Mouse (Mus musculus) intestine, postnatal 0 days (tissue): ENCODE results near the gene Gm12166. TPM values are rescaled to one million over a fixed set of nuclear protein-coding genes. Genes with fewer than 3 reads are reported as not detected.

Source experiments
- ATAC-seq: fragments of 200-750 bp; cut with Nextera tagmentation; 2 replicates; pipeline ENCODE4 v1.8.0; 2017; ENCODE audit warnings: mild to moderate bottlenecking, moderate TSS enrichment, moderate library complexity
- H3K27ac ChIP-seq: fragments of 300-500 bp; sonication (generic); 2 replicates; pipeline ENCODE4 v1.5.1; 2014; ENCODE audit warnings: mild to moderate bottlenecking, low read depth, low read length, moderate library complexity
- H3K27me3 ChIP-seq: fragments of 300-500 bp; sonication (generic); replicated peaks from 2 replicates; pipeline ENCODE4 v1.6.1; 2014; ENCODE audit warnings: low read length, mixed read lengths; ENCODE audit not compliant: control insufficient read depth, insufficient read depth
- H3K36me3 ChIP-seq: fragments of 300-500 bp; sonication (generic); 2 replicates; pipeline ENCODE4 v1.6.1; 2014; ENCODE audit warnings: mild to moderate bottlenecking, moderate library complexity; ENCODE audit not compliant: control insufficient read depth, insufficient read depth
- H3K4me1 ChIP-seq: fragments of 300-500 bp; sonication (generic); replicated peaks from 2 replicates; pipeline ENCODE4 v1.6.1; 2014; ENCODE audit warnings: antibody characterized with exemption, low read length, mixed read lengths; ENCODE audit not compliant: control insufficient read depth, insufficient read depth
- H3K4me2 ChIP-seq: fragments of 300-500 bp; sonication (generic); replicated peaks from 2 replicates; pipeline ENCODE4 v1.6.1; 2014; ENCODE audit warnings: low read depth, mild to moderate bottlenecking, moderate library complexity
- H3K4me3 ChIP-seq: fragments of 300-500 bp; sonication (generic); 2 replicates; pipeline ENCODE4 v1.5.1; 2014; ENCODE audit warnings: low read depth, low read length
- H3K9ac ChIP-seq: fragments of 300-500 bp; sonication (generic); 2 replicates; pipeline ENCODE4 v1.6.1; 2014; ENCODE audit warnings: mild to moderate bottlenecking, low read depth, low read length
- H3K9me3 ChIP-seq: fragments of 300-500 bp; sonication (generic); 2 replicates; pipeline ENCODE4 v1.6.1; 2016; ENCODE audit warnings: mixed run types; ENCODE audit not compliant: control insufficient read depth
- CTCF ChIP-seq: sonication (generic); IDR thresholded peaks from 2 replicates; pipeline ENCODE4 v1.5.1; 2016; ENCODE audit warnings: low read depth, mild to moderate bottlenecking, control low read depth, antibody characterized with exemption, moderate library complexity
- WGBS: fragments of 180-500 bp; shearing (Covaris S2); extraction: QIAGEN DNeasy Blood & Tissue Kit; methylation state at CpG from one replicate; pipeline ENCODE4 v1.1.7; 2014; 5-methylcytosine and 5-hydroxymethylcytosine counted together
- polyA plus RNA-seq: library from polyadenylated mRNA; unstranded; fragments of >200 nt; fragmentation: Nextera tagmentation; extraction: Ambion mirVana; gene quantifications from 2 replicates; pipeline ENCODE4 v1.2.1, GENCODE M21; 2015

Gene Gm12166
- polyA plus RNA-seq, 1 experiment from 2014 or later, result 9.5 TPM

DNA sequence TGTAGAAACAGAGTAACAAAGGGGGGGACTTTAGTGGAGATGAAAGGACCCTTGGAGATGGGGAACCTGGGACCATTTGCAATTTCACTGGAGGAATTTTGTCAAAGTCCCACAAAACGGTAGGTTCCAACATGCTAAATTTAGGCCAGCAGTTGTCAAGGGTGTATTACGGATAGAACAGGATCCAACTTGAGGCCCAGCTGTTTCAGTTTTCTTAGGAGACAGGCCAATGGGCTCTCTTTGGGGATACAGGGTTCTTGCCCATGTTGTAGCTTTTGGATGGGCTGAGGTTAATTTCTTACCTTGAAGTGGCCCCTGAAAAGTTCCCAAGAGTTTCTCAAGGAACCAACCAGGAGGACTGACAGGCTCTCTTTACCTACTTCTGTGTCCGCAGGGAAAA, 4.9 kb downstream of the Gm12166 start:
- ATAC-seq, result no peak
- no peaks in the 10 kb centered on the region for H3K27me3 ChIP-seq
- H3K9ac ChIP-seq, result no peak overlapping the region
- H3K4me3 ChIP-seq, result no peak overlapping the region
- H3K27ac ChIP-seq, result no peak overlapping the region
- H3K4me1 ChIP-seq, result no peaks in the 10 kb centered on the region
- H3K4me2 ChIP-seq, result no peak overlapping the region
- no peak for TF ChIP-seq CTCF
- whole genome bisulfite sequencing, result 89% methylated on average over 3 of the region's 3 CpGs
- no peaks in the 10 kb centered on the region for H3K9me3 ChIP-seq
- H3K36me3 ChIP-seq, result no peaks in the 10 kb centered on the region

DNA sequence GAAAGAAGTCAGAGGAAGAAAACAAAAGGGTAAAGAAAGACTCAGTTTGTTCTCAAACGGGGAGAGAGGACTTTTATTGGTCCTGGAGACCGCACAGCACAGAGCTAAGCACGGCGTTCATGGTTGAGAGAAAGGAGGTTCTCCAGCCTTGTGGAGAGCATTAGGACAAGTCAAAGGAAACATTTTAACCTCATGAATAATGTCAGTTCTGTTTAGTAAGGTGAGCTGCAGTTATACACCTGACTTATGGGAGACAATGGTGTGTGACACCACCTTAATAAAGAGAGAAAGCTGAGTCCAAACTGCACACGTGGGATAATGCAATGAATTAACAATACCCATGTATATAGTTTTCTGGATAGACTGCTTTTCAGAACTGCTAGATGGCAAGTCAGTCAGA, 7.3 kb downstream of the Gm12166 start:
- Histone ChIP-seq H3K27ac (no peak overlapping the region), H3K4me3 (no peak overlapping the region), H3K9me3 (no peaks in the 10 kb centered on the region), H3K27me3 (no peaks in the 10 kb centered on the region), H3K36me3 (no peaks in the 10 kb centered on the region), H3K4me1 (no peaks in the 10 kb centered on the region), H3K9ac (no peak overlapping the region), H3K4me2 (no peak overlapping the region)
- WGBS, result 90% methylated on average over 5 of the region's 5 CpGs
- TF ChIP-seq CTCF, result no peak
- no peak for ATAC-seq

DNA sequence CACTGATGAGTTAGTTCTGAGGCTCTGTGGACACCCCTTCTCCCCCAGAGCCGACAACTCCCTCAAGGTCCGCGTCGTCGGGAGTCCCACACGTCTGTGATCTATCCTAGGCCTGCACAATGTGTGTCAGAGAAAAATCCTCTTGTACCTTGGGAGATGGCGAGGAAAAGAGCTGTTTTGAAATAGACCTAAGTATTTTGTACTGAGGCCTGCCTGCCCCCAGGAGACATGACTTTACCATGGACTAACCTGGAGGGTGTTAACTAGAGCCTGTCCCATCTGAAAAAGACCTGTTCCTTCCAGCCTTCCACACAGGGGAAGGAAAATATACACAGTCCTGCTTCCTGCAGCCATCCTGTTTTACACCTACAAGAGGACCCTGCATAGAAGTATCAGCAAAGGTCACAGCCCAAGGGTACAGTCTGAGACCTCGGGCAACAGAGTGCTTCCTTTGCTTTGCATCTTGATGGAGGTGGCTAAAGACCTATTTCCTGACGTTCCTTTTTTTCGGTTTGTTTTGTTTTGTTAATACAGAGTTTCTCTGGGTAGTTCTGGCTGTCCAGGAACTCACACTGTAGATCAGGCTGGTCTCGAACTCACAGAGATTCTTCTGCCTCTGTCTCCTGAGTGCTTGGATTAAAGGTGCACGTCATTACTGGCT, 10.4 kb downstream of the Gm12166 start:
- ATAC-seq, result no peak

DNA sequence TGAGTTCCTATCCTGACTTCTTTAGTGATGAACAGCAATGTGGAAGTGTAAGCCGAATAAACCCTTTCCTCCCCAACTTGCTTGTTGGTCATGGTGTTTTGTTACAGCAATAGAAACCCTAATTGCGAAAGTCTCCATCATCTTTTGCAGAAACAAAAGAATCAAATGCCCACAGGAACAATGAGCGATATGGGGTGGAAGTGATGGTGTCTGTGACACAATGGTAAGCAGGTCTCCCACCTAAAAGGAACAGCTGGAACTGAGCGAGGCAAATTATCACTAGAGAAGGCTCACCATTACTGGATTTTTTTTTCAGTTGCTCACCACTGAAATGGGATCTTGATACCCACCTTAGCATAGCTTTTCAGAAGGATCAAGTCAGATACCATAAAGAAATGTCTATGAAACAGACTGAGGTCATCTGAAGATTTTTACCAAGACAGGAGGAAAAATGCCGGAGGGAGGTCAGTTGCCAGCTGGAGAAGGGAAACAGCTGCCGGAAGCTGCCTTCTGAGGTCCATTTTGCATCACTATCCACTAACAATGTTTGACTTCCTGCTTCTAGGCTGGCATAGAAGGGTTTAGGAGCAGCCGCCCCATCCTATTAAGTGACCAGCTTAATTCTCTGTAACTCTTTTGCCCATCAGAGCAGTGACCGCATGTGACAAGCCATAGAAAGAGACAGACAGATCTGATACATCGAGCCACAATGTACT, 11.1 kb downstream of the Gm12166 start:
- Histone ChIP-seq H3K9me3 (no peaks in the 10 kb centered on the region), H3K4me3 (no peak overlapping the region), H3K27me3 (no peaks in the 10 kb centered on the region), H3K9ac (no peak overlapping the region), H3K4me1 (no peaks in the 10 kb centered on the region), H3K36me3 (no peaks in the 10 kb centered on the region), H3K27ac (no peak overlapping the region), H3K4me2 (no peak overlapping the region)
- 82% methylated on average over 9 of the region's 9 CpGs for WGBS
- no peak for ATAC-seq
- no peak for TF ChIP-seq CTCF

More for the DNA sequence above, 10.4 kb downstream of the Gm12166 start:
- Histone ChIP-seq H3K9me3 (no peaks in the 10 kb centered on the region), H3K4me1 (no peaks in the 10 kb centered on the region), H3K27ac (no peak overlapping the region), H3K4me2 (no peak overlapping the region), H3K27me3 (no peaks in the 10 kb centered on the region), H3K4me3 (no peak overlapping the region), H3K9ac (no peak overlapping the region), H3K36me3 (no peaks in the 10 kb centered on the region)
- 75% methylated on average over 12 of the region's 12 CpGs for WGBS
- no peak for TF ChIP-seq CTCF

DNA sequence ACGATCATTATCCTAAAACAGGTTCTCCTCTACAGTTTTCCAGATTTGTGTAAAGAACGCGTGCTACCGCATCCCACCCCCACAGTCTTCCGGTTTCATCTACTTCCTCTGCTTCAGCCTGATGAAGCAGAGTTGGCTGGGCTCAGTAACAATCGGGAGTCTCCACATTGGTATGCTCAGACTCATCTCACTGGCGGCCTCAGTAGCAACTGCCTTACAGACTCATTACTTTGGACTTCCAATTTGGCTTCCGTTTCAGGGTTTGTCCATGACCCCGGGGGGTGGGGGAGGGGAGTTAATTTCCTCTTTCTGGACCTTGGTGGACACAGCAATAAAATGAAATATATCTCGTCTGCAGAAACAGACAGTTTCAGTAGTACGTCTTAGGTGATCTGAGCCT, 12.8 kb downstream of the Gm12166 start:
- Histone ChIP-seq H3K9ac (no peak overlapping the region), H3K36me3 (no peaks in the 10 kb centered on the region), H3K9me3 (no peaks in the 10 kb centered on the region), H3K27ac (no peak overlapping the region), H3K4me2 (no peak overlapping the region), H3K27me3 (no peaks in the 10 kb centered on the region), H3K4me3 (no peak overlapping the region), H3K4me1 (no peaks in the 10 kb centered on the region)
- WGBS, result 52% methylated on average over 11 of the region's 11 CpGs
- no peak for TF ChIP-seq CTCF
- no peak for ATAC-seq

DNA sequence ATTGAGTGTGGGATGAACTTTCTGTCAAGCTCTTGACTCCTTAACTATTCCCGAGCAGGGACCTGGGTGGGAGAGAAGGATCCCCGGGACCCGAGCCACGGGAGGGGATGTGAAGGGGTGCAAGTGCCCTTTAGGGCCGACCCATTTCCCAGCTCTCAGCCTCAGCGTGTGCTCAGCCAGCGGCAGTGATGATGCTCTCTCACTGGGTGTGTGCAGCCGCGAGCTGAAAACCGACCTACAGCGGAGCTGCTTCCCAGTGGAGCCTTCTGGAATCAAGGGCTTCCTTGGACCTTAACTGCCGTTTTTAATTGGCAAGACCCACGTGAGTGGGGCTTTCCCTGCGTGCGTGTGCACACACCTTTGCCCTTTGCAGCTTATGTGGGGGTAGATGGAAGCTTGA, 13.2 kb downstream of the Gm12166 start:
- no peaks in the 10 kb centered on the region for H3K9me3 ChIP-seq
- no peak for TF ChIP-seq CTCF
- no peak overlapping the region for H3K27ac ChIP-seq
- no peaks in the 10 kb centered on the region for H3K27me3 ChIP-seq
- no peak overlapping the region for H3K9ac ChIP-seq
- ATAC-seq, result no peak
- no peaks in the 10 kb centered on the region for H3K36me3 ChIP-seq
- no peaks in the 10 kb centered on the region for H3K4me1 ChIP-seq
- no peak overlapping the region for H3K4me2 ChIP-seq
- no peak overlapping the region for H3K4me3 ChIP-seq
- WGBS, result 74% methylated on average over 15 of the region's 15 CpGs
